Mouse (Mus musculus): ENCODE data around the gene Trim7.

DNA sequence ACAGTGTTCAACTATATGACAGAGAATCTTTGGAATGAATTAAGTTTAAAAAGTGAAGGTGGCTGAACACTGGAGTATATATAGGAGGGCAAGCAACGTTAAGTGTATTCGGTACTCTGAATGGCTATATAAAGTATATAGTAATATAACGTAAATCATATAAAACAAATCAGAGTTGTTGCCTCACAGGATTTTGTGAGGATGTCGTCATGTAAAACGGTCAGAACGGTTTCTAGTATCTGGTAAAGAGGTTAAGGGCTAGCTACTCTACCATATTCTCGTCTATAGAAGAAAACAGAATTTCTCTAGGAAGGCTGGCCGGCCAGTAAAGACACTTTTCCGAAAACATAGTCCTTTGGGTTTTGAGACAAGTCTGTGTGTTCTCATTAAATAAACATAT, 8.1 kb upstream of the Trim7 start:
- TF ChIP-seq CTCF (IDR thresholded peaks at IDR 0.05; ENCODE audit: control insufficient read depth, insufficient read depth, insufficient read length) (no peak), USF1 (IDR thresholded peaks at IDR 0.05; ENCODE audit: low read depth) (no peak), MAX (IDR thresholded peaks at IDR 0.05) (no peak)

Measured in C2C12 (cell line).